Mouse (Mus musculus): ENCODE data around the gene Tab1.
"Not testable (repeated sequence)": the region's sequence is repeated elsewhere in the genome, so short reads cannot be mapped to it uniquely, and the experiment has no call there.

Gene Tab1

GRCm38 (mm10) chr15:80105490-80106410 is 27.2 kb upstream of the Tab1 start:
- DNase-seq (ENCODE audit: extremely low spot score, low spot score) = no peak

- DNase-seq (ENCODE audit: extremely low spot score, low spot score) = no peak
These were observed 25.8 kb upstream of the Tab1 start for GRCm38 (mm10) chr15:80107143-80107542.

- DNase-seq (ENCODE audit: extremely low spot score, low spot score) = no peak
These were observed 25.4 kb upstream of the Tab1 start for GRCm38 (mm10) chr15:80107575-80107974.

DNA sequence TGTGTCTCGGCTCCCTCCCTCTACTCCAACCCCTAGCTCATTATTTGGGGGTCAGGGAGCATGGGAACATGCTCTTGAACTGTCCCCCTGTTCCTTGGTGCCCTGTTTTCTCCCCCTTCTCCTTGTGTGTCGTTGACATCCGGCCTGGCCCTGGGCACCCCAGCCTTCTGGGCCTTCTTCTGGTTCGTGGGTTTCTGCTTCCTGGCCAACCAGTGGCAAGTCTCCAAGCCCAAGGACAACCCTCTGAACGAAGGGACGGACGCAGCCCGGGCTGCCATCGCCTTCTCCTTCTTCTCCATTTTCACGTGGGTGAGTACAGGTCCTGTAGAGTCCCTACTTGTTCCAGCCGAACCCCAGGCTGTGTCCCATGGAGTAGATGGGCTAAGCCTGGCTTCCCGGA is 21.5 kb upstream of the Tab1 start:
- DNase-seq (ENCODE audit: extremely low spot score, low spot score) = no peak

DNA sequence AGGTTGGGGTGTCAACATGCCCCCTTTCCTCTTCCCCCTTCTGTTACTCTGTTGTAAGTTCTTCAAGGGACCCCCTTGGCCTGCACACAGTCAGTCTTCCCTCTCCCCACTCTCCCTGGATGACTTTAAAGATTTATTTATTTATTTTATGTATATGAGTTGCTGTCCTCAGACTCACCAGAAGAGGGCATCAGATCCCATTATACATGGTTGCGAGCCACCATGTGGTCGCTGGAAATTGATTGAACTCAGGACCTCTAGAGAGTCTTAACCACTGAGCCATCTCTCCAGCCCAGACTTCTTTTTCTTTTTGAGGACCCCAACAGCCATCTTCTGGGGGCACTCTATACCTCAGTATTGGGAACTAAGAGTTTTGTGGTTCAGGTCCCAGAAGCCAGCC is 20.4 kb upstream of the Tab1 start:
- no peak for DNase-seq (ENCODE audit: extremely low spot score, low spot score)

GRCm38 (mm10) chr15:80114414-80114813 is 18.5 kb upstream of the Tab1 start:
- DNase-seq (ENCODE audit: extremely low spot score, low spot score) = no peak

DNA sequence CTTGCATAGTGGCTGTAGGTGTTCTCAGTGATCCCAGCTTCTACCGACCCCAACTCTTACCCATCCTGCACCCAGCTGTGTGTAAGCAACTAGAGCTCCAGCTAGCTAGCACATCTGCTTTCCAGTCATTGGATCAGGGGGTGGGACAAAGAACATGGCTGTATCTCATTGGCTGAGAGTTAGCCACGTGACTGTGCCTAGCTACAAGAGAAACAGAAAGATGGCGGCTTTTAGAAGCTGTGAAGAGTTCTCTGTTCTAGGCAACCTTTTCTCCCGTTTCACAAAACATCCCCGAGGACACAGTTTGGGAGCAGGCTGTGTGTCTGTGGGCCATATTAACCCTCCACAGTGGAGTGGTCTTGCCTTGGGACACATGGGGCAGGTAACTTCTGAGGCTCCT is 17.7 kb upstream of the Tab1 start:
- no peak for DNase-seq (ENCODE audit: extremely low spot score, low spot score)

GRCm38 (mm10) chr15:80115866-80116794 is 16.8 kb upstream of the Tab1 start:
- DNase-seq (ENCODE audit: extremely low spot score, low spot score) = no peak

DNA sequence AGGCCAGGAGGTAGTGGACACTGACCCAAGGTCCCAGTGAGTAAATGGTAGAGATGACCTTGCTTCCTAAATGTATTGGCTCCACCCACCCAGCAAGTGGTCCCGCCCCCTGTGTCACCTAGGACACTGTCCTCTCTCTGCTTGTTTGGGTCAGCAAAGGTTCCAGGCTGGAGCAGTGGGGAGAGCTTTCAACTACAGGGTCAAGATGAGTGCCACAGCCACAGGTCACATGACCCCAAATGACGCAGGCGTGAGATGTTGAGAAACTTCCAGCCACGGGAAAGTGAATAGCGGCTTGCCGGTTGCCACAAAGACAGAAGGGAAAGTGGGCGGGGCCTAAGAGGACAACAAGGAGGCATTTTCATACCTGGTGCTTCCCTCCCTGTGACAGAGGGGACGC is 15.8 kb upstream of the Tab1 start:
- DNase-seq (ENCODE audit: extremely low spot score, low spot score) = no peak

DNA sequence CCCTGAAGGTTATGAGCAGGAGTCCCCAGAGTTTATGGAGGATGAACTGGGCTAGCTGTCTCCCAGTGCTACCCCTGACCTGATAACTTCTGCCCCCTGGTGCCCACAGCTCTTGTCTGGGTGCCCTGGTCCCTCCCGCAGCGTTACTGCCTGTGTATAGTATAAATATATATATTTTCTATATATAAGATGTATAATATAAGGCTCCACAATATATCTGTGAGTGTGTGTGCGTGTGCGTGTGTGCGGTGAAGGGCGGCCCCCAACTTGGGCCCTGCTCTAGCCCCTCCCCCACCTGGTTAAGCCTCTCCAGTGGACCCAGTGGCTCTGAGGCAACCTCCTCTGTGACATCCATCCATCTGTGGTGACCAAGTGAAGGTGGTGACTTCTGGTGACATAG is 13.9 kb upstream of the Tab1 start:
- DNase-seq (ENCODE audit: extremely low spot score, low spot score) = no peak

DNA sequence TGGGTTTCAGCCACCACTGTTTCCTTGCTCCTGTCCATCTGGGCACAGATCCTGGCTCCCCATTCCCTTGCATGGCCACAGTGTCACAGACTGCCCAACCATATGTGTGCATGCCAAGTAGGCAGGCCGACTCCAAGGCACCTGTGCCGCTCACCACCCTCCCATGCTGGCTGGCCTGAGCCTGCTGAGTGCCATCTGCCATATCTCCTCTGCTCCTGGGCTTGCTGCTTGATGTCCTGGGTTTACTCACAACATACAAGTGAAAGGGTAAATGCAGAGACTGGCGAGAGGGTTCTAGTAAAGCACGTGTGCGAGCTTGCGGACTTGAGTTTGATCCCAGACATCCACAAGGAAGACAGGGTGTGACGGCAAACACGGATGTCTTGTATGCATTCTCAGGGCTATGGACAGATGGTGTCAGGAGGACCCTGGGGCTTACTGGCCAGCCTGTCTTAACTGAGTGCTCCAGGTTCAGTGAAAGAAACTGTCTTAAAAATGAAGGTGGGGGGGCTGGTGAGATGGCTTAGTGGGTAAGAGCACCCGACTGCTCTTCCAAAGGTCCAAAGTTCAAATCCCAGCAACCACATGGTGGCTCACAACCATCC is 11.1 kb upstream of the Tab1 start:
- DNase-seq (ENCODE audit: extremely low spot score, low spot score) = no peak

GRCm38 (mm10) chr15:80122431-80122830 is 10.5 kb upstream of the Tab1 start:
- DNase-seq (ENCODE audit: extremely low spot score, low spot score) = not testable (repeated sequence)

GRCm38 (mm10) chr15:80124651-80125050 is 8.3 kb upstream of the Tab1 start:
- DNase-seq (ENCODE audit: extremely low spot score, low spot score) = no peak

- DNase-seq (ENCODE audit: extremely low spot score, low spot score) = no peak
These were observed 5.7 kb upstream of the Tab1 start for GRCm38 (mm10) chr15:80127191-80127590.

- no peak for DNase-seq (ENCODE audit: extremely low spot score, low spot score)
These were observed 2.9 kb upstream of the Tab1 start for GRCm38 (mm10) chr15:80129982-80130381.

- DNase-seq (ENCODE audit: extremely low spot score, low spot score) = no peak
These were observed 2.2 kb upstream of the Tab1 start for GRCm38 (mm10) chr15:80130689-80131088.

DNA sequence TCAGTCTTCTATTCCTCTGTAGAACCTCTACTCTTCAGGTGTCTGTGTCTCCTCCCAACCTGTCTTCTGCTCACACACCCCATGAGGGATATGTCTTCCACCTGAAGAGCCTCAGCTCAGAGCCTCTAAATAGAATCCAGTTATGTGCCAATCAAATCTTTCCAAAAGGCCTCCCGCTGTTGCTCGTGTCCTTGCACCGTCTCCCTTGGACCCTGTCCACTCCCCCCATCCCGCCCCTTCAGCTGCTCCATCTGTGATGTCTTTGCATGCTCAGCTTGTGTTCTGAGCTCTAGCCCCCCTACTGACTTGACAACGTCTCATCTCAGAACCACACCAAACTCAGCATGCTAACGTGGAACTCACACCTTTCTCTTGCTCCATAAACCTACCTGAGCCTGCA is 1.5 kb upstream of the Tab1 start:
- DNase-seq (ENCODE audit: extremely low spot score, low spot score) = no peak

GRCm38 (mm10) chr15:80132452-80132851 is 475 bp upstream of the Tab1 start:
- no peak for DNase-seq (ENCODE audit: extremely low spot score, low spot score)

- DNase-seq (ENCODE audit: extremely low spot score, low spot score) = peak; percentile 63
These were observed 939 bp downstream of the Tab1 start for GRCm38 (mm10) chr15:80133682-80134449.

- peak; percentile 35 for DNase-seq (ENCODE audit: extremely low spot score, low spot score)
These were observed 1.5 kb downstream of the Tab1 start for GRCm38 (mm10) chr15:80134450-80134847.

- no peak for DNase-seq (ENCODE audit: extremely low spot score, low spot score)
These were observed 2.6 kb downstream of the Tab1 start for GRCm38 (mm10) chr15:80135499-80135898.
